In the genomic region with DNA sequence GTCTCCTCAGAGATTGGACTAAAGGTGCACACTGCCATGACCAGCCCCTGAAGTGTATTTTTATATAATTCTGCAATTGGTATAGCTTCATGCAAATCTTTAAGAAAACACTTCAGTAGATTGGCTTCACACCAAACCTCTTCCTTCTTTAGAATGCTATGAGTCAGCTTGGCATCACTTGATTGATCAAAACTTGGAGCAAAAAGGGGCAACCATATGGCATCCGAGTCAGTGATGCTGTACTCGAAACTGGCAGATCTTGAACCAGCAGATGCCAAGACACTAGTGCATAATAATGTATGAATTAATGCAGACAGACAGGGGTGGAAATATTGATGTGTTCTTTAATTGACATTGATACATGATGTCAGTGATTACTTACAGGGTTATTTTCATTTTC, we compare ENCODE assay signal across 14 mouse cellular contexts.
A peak's percentile ranks its signal among the peaks of the same experiment; 100 is the strongest.
DNase-seq lines count a peak whose midpoint lies in the region; ATAC-seq and TF ChIP-seq lines count a peak whose summit lies in the region.
"Had no signal": no experiment of that assay in that cellular context is flagged by ENCODE, and none has a peak within 500 bp of the region (broad histone marks: within the 10 kb centered on the region; RNA-seq: fewer than 3 reads in every experiment).

No protein-coding gene starts in this region.

- no peaks in the 10 kb centered on the region for H3K36me3 ChIP-seq in forebrain, embryonic 13.5 days (ENCODE audit: poor library complexity, severe bottlenecking)
- no peaks in the 10 kb centered on the region for H3K36me3 ChIP-seq in forebrain, embryonic 12.5 days (replicated peaks)
- no peaks in the 10 kb centered on the region for H3K36me3 ChIP-seq in forebrain, postnatal 0 days (ENCODE audit: insufficient read depth)
- no peaks in the 10 kb centered on the region for H3K36me3 ChIP-seq in lung, postnatal 0 days (ENCODE audit: insufficient read depth, low read length)
- H3K36me3 ChIP-seq: heart, embryonic 13.5 days had no signal

- H3K27ac ChIP-seq in forebrain, embryonic 13.5 days = no peak overlapping the region
- H3K27ac ChIP-seq in forebrain, embryonic 12.5 days = no peak overlapping the region
- no peak overlapping the region for H3K27ac ChIP-seq in forebrain, postnatal 0 days (ENCODE audit: low read depth, low read length)
- H3K27ac ChIP-seq in lung, postnatal 0 days (ENCODE audit: low read length) = no peak overlapping the region
- H3K27ac ChIP-seq: heart, embryonic 13.5 days; left cerebral cortex, adult 2 months; liver, embryonic 14.5 days; macrophage had no signal

- no peak overlapping the region for H3K4me2 ChIP-seq in forebrain, embryonic 13.5 days
- no peak overlapping the region for H3K4me2 ChIP-seq in forebrain, embryonic 12.5 days
- no peak overlapping the region for H3K4me2 ChIP-seq in forebrain, postnatal 0 days (ENCODE audit: low read depth)
- no peak overlapping the region for H3K4me2 ChIP-seq in lung, postnatal 0 days (replicated peaks; ENCODE audit: low read depth, low read length)
- H3K4me2 ChIP-seq: heart, embryonic 13.5 days had no signal

- WGBS in forebrain, embryonic 13.5 days = 68% methylated on average over 2 of the region's 2 CpGs
- 81% methylated on average over 2 of the region's 2 CpGs for WGBS in forebrain, embryonic 12.5 days
- WGBS in forebrain, postnatal 0 days = 34% methylated on average over 2 of the region's 2 CpGs
- WGBS in lung, postnatal 0 days = 83% methylated on average over 2 of the region's 2 CpGs

- no peak for TF ChIP-seq EP300 in lung, postnatal 0 days (IDR thresholded peaks at IDR 0.05)

- H3K27me3 ChIP-seq in forebrain, embryonic 13.5 days = no peaks in the 10 kb centered on the region
- no peaks in the 10 kb centered on the region for H3K27me3 ChIP-seq in forebrain, embryonic 12.5 days
- H3K27me3 ChIP-seq in forebrain, postnatal 0 days (ENCODE audit: insufficient read depth, low read length) = no peaks in the 10 kb centered on the region
- H3K27me3 ChIP-seq in lung, postnatal 0 days (replicated peaks; ENCODE audit: insufficient read depth, low read length) = no peaks in the 10 kb centered on the region
- H3K27me3 ChIP-seq: heart, embryonic 13.5 days had no signal

- no peaks in the 10 kb centered on the region for H3K4me1 ChIP-seq in forebrain, embryonic 13.5 days
- no peaks in the 10 kb centered on the region for H3K4me1 ChIP-seq in forebrain, embryonic 12.5 days
- H3K4me1 ChIP-seq in forebrain, postnatal 0 days (ENCODE audit: insufficient read depth) = no peaks in the 10 kb centered on the region
- no peaks in the 10 kb centered on the region for H3K4me1 ChIP-seq in lung, postnatal 0 days (ENCODE audit: insufficient read depth, low read depth, low read length)
- H3K4me1 ChIP-seq: heart, embryonic 13.5 days had no signal

- no peaks in the 10 kb centered on the region for H3K9me3 ChIP-seq in forebrain, embryonic 13.5 days (replicated peaks)
- H3K9me3 ChIP-seq in forebrain, embryonic 12.5 days = no peaks in the 10 kb centered on the region
- no peaks in the 10 kb centered on the region for H3K9me3 ChIP-seq in forebrain, postnatal 0 days (ENCODE audit: low read length)
- H3K9me3 ChIP-seq in lung, postnatal 0 days (ENCODE audit: low read length) = no peaks in the 10 kb centered on the region
- H3K9me3 ChIP-seq: heart, embryonic 13.5 days had no signal

- no peak overlapping the region for H3K4me3 ChIP-seq in forebrain, embryonic 13.5 days
- no peak overlapping the region for H3K4me3 ChIP-seq in forebrain, embryonic 12.5 days (replicated peaks)
- H3K4me3 ChIP-seq in forebrain, postnatal 0 days (ENCODE audit: low read depth, low read length) = no peak overlapping the region
- H3K4me3 ChIP-seq in lung, postnatal 0 days (ENCODE audit: low read depth, low read length) = no peak overlapping the region
- H3K4me3 ChIP-seq: heart, embryonic 13.5 days; left cerebral cortex, adult 2 months had no signal

- no peak for TF ChIP-seq CTCF in forebrain, postnatal 0 days (IDR thresholded peaks at IDR 0.05; ENCODE audit: low read depth)
- no peak for TF ChIP-seq CTCF in lung, postnatal 0 days (IDR thresholded peaks at IDR 0.05)

- H3K9ac ChIP-seq in forebrain, embryonic 13.5 days = no peak overlapping the region
- no peak overlapping the region for H3K9ac ChIP-seq in forebrain, embryonic 12.5 days
- no peak overlapping the region for H3K9ac ChIP-seq in forebrain, postnatal 0 days
- H3K9ac ChIP-seq in lung, postnatal 0 days (replicated peaks; ENCODE audit: low read depth) = no peak overlapping the region
- H3K9ac ChIP-seq: heart, embryonic 13.5 days; liver, embryonic 14.5 days had no signal

- peak; percentile 84 for ATAC-seq in forebrain, embryonic 13.5 days
- no peak for ATAC-seq in forebrain, embryonic 12.5 days (ENCODE audit: low FRiP score)
- peak; percentile 80 for ATAC-seq in forebrain, postnatal 0 days
- no peak for ATAC-seq in lung, postnatal 0 days

- DNase-seq in cerebellum, adult 11 months = peak; percentile 8
- DNase-seq in forebrain, postnatal 0 days = peak; percentile 70
- DNase-seq in left cerebral cortex, adult 9 months (ENCODE audit: low spot score in 2 of 2) = peak; percentile 42 to 60
- DNase-seq in gastrocnemius, postnatal 25 days = no peak
- no peak for DNase-seq in lung, postnatal 0 days (ENCODE audit: low spot score)
- no peak for DNase-seq in urinary bladder, postnatal 4 days (ENCODE audit: low spot score in 2 of 2)
- DNase-seq: adrenal gland, postnatal 25 days; gastrocnemius, postnatal 14 days had no signal

Comparison
In these comparisons a context has a peak if more than half of its experiments do, and no peak if none do; other contexts are left out.
1. ATAC-seq: peak in forebrain, embryonic 13.5 days (single experiment) and forebrain, postnatal 0 days (single experiment); none in forebrain, embryonic 12.5 days (single experiment) and lung, postnatal 0 days (single experiment).
2. DNase-seq: peak in cerebellum, adult 11 months (single experiment), forebrain, postnatal 0 days (single experiment) and left cerebral cortex, adult 9 months (2 of 2); none in gastrocnemius, postnatal 25 days (single experiment), lung, postnatal 0 days (single experiment) and urinary bladder, postnatal 4 days (0 of 2).